Mouse (Mus musculus) erythroblast, embryonic 14.5 days (primary cell): ENCODE measurements around the gene Ccl26.

Experiments used
- GATA1 ChIP-seq: IDR thresholded peaks from 2 replicates; pipeline ENCODE4 v1.6.1; 2012; ENCODE audit warnings: low read length, inconsistent platforms, mixed read lengths
- TAL1 ChIP-seq: IDR thresholded peaks from 3 replicates; pipeline ENCODE4 v1.6.1; 2012; ENCODE audit warnings: low read length, inconsistent platforms, mixed read lengths

DNA sequence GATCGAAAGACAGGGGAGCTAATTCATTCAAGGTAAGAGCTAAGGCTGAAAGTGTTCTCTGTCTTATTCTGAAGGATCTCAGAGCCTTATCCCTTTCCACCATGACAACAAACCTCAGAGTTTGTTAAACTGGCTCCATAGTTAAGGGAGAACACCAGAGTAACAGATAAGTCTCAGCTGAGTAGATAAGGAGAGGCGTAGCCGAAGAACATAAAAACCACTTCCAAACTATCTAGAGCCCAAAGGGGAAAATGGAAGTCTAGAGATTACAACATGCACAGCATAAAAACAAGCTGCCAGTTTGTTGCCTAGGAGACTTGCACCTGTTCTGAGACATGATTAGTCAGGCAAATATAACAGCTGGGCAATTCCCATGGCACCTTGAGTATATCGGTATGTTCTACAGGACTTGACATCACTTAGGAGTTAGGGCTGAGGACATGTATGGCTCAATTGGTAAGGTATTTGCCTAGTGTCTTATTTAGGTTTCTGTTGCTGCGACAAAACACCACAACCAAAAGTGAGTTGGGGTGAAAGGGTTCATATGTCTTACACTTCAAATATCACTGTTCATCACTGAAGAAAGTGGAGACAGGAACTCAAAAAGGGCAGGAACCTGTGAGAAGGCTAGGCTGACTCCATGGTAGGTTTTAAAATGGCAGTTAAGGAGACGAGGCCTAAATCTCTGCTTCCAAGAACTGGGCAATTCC is 4.3 kb upstream of the Ccl26 start:
- TF ChIP-seq GATA1 = no peak
- TF ChIP-seq TAL1 = no peak
